Mouse (Mus musculus) spleen, adult 2 months (tissue): ENCODE data around the gene Ckb. TPM values are rescaled to one million over a fixed set of nuclear protein-coding genes. Genes with fewer than 3 reads are reported as not detected.

Experiments
- DNase-seq, 2 experiments: peaks; one replicate each; pipeline versions ENCODE4 v3.0.0 to v3.0.0-alpha.2; 2012 to 2021; ENCODE audit warnings: low spot score in 2 of 2, low read depth in 1 of 2
- H3K27ac ChIP-seq: fragments of 200-500 bp; 2 replicates; pipeline ENCODE4 v1.5.1; 2012; ENCODE audit warnings: low read length, inconsistent platforms; ENCODE audit not compliant: insufficient read depth
- H3K27me3 ChIP-seq: fragments of 200-500 bp; 2 replicates; pipeline ENCODE4 v1.6.1; 2012; ENCODE audit warnings: mild to moderate bottlenecking, moderate library complexity, low read length, inconsistent platforms; ENCODE audit not compliant: control insufficient read depth, insufficient read depth
- H3K36me3 ChIP-seq: fragments of 200-500 bp; 2 replicates; pipeline ENCODE4 v1.6.1; 2012; ENCODE audit warnings: mild to moderate bottlenecking, low read length, inconsistent platforms; ENCODE audit not compliant: control insufficient read depth, insufficient read depth
- H3K4me1 ChIP-seq: fragments of 200-500 bp; 2 replicates; pipeline ENCODE4 v1.6.1; 2011; ENCODE audit warnings: inconsistent platforms; ENCODE audit not compliant: control insufficient read depth, insufficient read depth, insufficient read length
- H3K4me3 ChIP-seq: fragments of 200-500 bp; 2 replicates; pipeline ENCODE4 v1.5.1; 2011; ENCODE audit warnings: mild to moderate bottlenecking, inconsistent platforms; ENCODE audit not compliant: insufficient read depth, insufficient read length; ENCODE audit errors: extremely low read depth
- CTCF ChIP-seq: fragments of 200-500 bp; IDR thresholded peaks from 2 replicates; pipeline ENCODE4 v1.5.1; 2011; ENCODE audit warnings: mild to moderate bottlenecking, inconsistent platforms; ENCODE audit not compliant: insufficient read depth, insufficient read length, insufficient replicate concordance; ENCODE audit errors: extremely low read depth
- POLR2A ChIP-seq: fragments of 200-500 bp; IDR thresholded peaks from 2 replicates; pipeline ENCODE4 v1.6.1; 2011; ENCODE audit warnings: low read depth, low read length, inconsistent platforms
- WGBS: fragments of 180-500 bp; shearing (Covaris S2); methylation state at CpG from one replicate; pipeline ENCODE4 v1.1.7; 2018; 5-methylcytosine and 5-hydroxymethylcytosine counted together
- polyA plus RNA-seq: library from polyadenylated mRNA; depleted of rRNA; stranded (reverse); fragments of >200 nt; gene quantifications from 2 replicates; pipeline ENCODE4 v1.2.3, GENCODE M21; 2012

Ckb gene
- polyA plus RNA-seq, 1 experiment: 139 TPM

DNA sequence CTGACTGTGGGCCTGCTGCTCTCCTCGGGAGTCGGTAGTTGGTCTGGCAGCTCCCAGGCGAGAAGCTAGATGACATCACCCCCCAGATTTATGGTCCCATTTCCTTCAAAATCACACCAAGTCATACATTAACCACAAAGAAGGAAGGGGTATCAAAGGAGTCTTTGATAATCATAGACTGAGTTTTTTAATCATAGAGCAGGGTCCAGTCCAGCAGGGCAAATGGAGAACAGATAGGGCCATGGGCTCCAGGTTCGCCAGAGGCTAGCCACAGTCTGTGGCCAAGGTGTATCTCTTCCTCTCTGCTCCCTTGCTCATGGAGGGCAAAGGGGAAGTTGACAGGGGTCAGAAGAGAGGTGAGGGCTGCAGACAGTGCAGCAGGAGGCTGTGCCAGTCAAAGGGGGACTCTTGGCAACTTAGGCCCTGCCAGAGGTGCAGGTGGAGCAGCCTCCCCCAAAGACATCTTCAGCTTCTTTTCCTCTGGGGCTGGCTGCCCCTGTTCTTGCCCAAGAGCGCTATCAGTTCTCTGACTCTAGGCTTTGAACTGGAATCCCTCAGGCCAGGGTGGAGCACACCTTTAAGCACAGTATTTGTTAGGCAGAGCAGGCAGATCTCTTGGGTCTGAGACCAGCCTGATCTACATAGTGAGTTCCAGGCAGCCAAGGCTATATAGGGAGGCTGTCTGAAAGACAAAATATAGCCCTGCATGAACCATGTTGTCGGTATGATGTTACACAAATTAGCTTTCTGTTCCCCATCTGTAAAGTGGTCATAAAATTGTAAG, 3.9 kb upstream of the Ckb start:
- Histone ChIP-seq H3K4me1 (peaks cover 20% of the 10 kb centered on the region), H3K27ac (0 out of 2 replicates have a peak overlapping the region, but pooled peaks have one; percentile 3), H3K27me3 (peaks cover 8% of the 10 kb centered on the region), H3K4me3 (no peak overlapping the region), H3K36me3 (no peaks in the 10 kb centered on the region)
- no peak for DNase-seq
- 54% methylated on average over 6 of the region's 6 CpGs for WGBS
- no peak for TF ChIP-seq CTCF
- no peak for TF ChIP-seq POLR2A

DNA sequence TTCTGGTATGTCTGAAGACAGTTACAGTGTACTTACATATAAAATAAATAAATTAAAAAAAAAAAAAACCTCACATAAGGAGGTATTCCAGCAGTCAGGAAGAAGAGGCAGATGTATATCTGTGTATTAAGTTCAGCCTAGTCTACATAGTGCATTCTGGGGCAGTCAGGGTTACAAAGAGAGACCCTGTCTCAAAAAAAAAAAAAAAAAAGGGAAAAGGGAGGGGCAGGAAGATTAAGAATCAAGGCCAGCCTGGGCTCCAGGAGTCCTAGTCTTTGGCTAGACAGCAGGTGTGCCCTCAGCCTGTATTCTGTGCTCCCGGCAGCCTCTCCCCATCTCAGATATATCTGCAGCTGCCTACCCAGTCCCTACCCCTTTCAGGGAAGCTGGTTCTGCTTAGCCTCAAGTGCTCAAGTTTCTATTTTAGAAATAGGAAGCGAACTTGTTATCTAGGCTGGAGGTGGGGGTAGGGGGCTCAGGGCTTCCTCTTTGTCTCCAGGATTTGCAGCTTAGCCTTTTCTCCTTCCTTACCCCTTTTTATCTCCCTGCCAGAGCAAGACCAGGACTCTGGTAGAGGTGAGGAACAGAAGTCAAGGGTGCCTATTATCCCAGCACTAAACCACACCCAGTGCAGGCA, 2.8 kb upstream of the Ckb start:
- no peak for TF ChIP-seq POLR2A
- no peak for TF ChIP-seq CTCF
- H3K36me3 ChIP-seq: no peaks in the 10 kb centered on the region
- DNase-seq: no peak
- no peak overlapping the region for H3K4me3 ChIP-seq
- WGBS: 12% methylated on average over 2 of the region's 2 CpGs
- peaks cover 9% of the 10 kb centered on the region for H3K27me3 ChIP-seq
- H3K27ac ChIP-seq: no peak overlapping the region
- peaks cover 22% of the 10 kb centered on the region for H3K4me1 ChIP-seq

DNA sequence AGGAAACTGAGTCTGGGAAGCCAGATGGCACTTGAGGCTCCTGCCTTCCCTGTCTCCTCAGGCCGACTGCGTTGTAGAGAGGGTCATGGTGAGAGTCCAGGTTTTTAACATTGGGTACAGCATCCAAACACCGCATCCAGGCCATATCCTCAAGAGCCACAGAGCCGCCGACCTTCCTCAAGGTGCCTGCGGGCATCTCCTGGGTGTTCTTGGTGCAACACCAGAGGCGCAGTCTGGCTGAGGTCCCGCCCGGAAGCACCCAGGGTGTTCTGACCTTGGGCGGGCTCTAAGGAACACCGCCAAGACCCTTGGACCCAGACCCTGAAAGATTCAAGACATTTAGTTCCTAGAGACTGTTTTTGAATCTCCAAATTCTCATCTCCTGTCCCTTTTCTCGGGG, 443 bp upstream of the Ckb start:
- Histone ChIP-seq H3K27me3 (peaks cover 9% of the 10 kb centered on the region), H3K4me3 (peak overlapping the region; percentile 49; the same call in 1 of the 2 replicates), H3K4me1 (peaks cover 15% of the 10 kb centered on the region), H3K36me3 (no peaks in the 10 kb centered on the region), H3K27ac (no peak overlapping the region)
- WGBS: 13% methylated on average over 12 of the region's 12 CpGs
- TF ChIP-seq CTCF: no peak
- TF ChIP-seq POLR2A: no peak
- DNase-seq: no peak

DNA sequence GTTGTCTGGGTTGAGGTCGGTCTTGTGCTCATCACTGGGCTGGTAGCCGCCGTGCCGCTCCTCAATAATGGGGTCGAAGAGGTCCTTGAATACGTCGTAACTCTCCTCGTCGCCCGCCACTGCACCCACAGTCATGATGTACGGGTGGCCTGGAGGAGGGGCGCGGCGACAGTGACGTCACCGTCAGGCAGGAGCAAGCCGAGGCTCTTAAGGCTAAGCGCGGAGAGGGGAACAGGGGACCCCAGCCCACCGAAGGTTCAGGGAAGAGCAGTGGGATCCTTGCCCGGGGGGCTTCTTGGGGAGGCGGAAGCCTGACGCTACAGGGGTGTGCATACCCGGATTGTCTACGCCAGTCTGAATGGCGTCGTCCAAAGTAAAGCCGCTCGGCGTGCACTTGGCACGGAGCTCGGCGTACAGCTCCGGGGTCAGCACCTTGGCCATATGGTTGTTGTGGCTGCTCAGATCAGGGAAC, 671 bp downstream of the Ckb start:
- DNase-seq: peak in 1 of 2 experiments; percentile 35
- H3K27ac ChIP-seq: no peak overlapping the region
- WGBS: 1% methylated on average over 34 of the region's 34 CpGs
- peaks cover 9% of the 10 kb centered on the region for H3K27me3 ChIP-seq
- TF ChIP-seq CTCF (no peak), POLR2A (no peak)
- peaks cover 11% of the 10 kb centered on the region for H3K4me1 ChIP-seq
- H3K36me3 ChIP-seq: no peaks in the 10 kb centered on the region
- H3K4me3 ChIP-seq: peak overlapping the region; percentile 49

DNA sequence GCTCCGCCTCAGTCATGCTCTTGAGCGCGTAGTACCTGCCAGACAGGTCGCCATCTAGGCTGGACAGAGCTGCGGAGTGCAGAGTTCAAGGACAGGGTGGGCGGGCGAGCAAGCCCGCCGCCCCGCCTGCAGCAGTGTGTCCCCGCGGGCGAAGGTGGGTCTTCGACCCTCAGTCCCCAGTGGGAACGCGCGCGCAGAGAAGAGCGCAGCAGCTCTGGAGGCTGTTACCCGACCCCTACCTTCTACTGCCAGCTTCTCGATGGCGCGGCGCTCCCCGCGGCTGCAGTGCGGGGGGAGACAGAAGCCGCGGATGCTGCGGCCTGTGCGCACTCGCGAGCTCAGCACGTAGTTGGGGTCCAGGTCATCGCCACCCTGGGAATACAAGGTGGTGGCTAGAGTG, 1.2 kb downstream of the Ckb start:
- peak overlapping the region; percentile 49 for H3K4me3 ChIP-seq
- 8% methylated on average over 35 of the region's 35 CpGs for WGBS

DNA sequence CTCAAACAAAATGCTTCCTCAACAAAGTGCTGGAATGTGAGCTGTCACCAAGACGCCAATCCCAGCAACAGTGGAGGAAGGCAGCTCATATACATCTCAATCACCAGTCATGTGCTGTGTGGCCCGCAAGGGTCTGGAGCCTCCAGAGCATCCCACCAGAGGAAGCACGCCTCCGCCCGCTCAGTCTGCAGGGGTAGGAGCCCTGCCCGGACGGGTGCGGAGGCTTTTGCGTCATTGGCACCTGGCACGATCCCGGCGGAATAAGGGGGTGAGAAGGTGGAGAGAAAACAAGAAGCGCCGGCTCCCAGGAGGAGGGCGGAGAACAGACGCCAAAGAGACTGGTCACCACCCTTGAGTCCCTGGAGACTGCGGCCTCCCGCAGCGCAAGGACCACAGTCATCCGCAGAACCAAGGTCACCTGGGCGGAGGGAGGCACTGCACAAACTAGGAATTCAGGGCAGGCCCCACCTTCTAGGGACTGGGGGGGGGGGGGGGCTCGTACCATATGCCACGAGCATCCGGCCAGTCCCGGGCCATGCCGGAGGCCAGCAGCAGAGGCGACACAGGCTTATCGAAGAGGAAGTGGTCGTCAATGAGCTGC, 1.7 kb downstream of the Ckb start:
- Histone ChIP-seq H3K4me1 (peaks cover 11% of the 10 kb centered on the region), H3K27ac (no peak overlapping the region), H3K27me3 (peaks cover 9% of the 10 kb centered on the region), H3K36me3 (no peaks in the 10 kb centered on the region), H3K4me3 (peak overlapping the region; percentile 49; the same call in 1 of the 2 replicates)
- no peak for DNase-seq
- TF ChIP-seq POLR2A: no peak
- no peak for TF ChIP-seq CTCF
- WGBS: 47% methylated on average over 28 of the region's 29 CpGs

More for the DNA sequence above, 1.2 kb downstream of the Ckb start:
- Histone ChIP-seq H3K27me3 (peaks cover 9% of the 10 kb centered on the region), H3K27ac (no peak overlapping the region), H3K36me3 (no peaks in the 10 kb centered on the region), H3K4me1 (peaks cover 11% of the 10 kb centered on the region)
- DNase-seq: no peak
- TF ChIP-seq CTCF: no peak
- TF ChIP-seq POLR2A: no peak
